Mouse (Mus musculus) cerebellum, postnatal 4 days (tissue): ENCODE results near the gene Lrp11.

Experiments
- DNase-seq, 2 experiments: peaks; one replicate each; pipeline ENCODE4 v3.0.0; 2022; ENCODE audit warnings: low spot score in 2 of 2, mixed read lengths in 1 of 2

Gene Lrp11

DNA sequence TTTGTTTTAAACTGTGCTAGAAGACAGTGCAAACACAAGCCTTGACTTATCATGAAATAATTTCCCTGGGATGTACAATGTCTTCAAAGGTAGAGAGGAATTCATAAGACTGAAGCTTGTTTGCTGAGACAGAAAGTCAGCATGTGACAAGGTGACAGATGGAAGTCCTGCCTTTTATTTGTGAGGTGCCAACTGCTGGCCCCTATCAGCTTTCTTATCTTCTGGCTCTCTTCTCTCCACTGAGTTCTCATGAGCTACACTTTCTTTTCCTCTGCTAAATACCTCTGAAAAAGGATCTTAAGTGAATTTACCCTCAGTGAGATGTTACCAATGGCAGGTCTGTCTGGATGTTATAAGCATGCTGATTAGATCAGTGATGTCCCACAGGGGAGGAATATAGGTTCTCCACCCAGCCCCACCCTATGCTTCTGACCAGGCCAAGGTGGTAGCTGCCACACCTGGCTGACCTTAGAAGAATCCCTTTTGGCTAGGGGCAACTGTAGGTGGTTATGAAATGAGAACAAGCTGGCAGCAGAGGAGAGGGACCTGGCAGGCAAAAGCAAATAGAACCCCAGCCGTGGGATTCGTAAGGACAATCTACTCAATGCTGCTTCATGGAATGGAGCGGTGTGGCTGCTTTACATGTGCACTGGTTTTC is 34.4 kb downstream of the Lrp11 start:
- DNase-seq, result no peak

DNA sequence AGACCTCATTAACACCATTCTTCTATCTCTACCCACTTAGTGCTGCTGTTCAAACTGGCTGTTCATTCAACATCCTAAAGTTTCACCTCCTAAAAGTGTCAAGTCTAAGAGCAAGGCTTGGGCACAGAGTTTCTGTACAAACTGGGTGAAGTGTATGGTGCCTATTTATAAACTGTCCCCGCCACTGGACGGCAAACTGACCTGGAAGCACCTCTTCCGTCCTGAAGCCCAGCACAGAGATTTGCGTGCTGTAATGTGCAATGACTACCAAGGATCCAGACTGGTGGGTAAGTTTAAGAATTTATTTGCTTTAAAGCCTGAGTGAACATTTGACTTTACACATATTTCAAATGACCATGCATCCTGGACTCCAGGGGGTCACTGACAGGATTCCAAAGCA is 39.5 kb downstream of the Lrp11 start:
- DNase-seq, result no peak

DNA sequence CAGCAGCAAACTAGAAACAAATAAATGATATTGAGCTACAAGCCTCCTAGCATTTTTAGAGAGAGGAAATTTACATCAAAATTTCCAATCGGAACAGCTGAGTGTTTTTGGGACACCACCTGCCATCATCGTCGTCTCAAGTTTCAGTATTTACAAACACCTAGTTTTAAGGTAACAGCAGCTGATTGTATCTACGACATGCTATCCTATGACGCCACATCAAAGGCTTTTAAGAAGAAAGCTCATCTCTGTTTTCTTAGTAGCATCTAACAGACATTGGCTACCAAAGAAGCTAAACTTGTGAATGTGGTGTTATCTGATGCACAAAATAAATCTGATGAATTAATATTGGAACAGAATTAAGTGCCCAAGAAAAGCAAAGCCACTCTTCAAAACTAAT is 40.7 kb downstream of the Lrp11 start:
- DNase-seq, result no peak

DNA sequence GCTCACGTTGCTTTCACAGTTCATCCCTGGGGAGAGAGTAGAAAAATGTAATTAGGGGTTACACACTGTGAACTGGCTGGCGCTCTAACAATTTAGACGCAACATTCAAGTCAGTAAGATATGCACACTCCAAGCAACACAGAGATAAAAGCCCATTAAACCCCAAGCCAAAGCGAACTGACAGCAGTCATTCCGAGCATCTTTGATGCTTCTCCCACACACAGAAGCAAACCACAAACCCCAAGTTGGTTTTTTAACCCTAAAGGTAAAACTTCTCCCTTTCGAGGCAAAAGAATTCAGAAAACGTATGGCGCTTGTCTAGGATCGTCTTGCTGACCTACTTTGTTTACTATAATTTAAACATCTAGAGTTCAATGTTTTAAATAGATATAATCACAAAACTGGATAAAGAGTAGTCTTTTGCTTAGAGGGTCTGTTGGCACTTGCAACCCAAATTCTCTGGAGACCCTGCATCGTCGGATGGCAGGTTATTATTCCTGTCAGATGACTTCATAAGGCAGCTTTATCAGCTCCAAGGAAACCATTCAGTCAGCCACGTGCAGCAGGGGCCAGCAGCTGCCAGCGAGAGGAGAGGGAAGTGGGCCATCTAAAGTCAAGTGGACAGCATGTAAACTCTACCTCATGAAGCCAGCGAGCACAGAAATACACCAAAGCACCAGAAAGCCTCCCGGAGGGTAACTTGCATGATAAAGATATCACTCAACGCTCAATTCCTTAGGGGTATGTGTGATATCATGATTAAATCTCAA is 41.5 kb downstream of the Lrp11 start:
- no peak for DNase-seq

DNA sequence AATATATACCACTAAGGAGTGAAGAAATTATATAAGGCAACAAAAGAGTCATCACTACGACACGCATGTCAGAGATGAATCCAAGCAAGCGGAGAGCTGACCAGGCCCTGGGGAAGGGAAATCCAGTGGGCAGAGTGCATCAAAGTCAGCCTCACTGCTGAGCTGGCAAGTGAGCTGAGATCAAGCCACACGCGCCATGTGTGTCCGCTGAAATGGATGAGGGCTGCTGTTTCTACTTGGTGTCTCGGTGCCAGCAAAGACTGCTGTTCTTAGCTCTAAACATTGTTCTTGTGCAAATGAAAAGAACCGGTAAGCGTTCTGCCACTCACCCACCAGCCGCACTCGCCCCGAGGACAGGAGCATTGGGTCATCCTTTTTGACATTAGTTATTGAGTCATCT is 50.8 kb downstream of the Lrp11 start:
- no peak for DNase-seq

DNA sequence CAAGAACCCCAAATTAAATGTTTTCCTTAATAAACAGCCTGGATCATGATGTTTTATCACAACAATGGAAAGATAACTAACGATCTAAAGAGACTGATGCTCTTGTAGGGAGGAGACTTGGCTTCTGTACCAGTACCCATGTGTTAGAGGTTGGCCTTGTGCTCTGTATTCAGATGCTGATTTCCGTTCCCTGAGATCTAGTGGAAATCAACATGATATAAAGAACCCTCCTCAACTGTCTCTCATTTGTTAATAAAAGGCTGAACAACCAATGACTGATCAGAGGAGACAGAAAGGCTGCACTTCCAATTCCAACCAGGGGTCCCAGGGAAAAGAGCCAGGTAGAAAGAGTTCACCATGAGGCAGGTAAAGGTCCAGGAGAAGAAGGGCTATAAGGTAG is 56.3 kb downstream of the Lrp11 start:
- DNase-seq, result no peak

DNA sequence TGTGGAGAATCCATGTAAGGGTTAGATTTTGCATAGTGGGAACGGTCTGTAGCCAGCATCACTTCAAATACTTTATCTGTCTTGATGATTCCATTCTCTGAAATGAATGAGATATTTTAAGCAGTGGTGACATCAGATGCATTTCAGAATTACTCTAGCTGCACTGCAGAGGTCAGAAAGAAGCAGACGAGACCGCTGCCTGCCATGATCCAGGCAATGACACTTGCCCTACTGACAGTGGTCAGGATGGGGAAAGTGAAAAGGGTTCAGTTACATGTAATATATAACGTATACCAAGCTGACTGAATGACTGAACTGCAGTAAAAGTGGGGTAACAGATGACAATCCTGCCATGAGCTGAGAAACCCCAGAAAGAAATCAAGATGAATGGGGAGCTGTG is 59.5 kb downstream of the Lrp11 start:
- DNase-seq, result no peak

DNA sequence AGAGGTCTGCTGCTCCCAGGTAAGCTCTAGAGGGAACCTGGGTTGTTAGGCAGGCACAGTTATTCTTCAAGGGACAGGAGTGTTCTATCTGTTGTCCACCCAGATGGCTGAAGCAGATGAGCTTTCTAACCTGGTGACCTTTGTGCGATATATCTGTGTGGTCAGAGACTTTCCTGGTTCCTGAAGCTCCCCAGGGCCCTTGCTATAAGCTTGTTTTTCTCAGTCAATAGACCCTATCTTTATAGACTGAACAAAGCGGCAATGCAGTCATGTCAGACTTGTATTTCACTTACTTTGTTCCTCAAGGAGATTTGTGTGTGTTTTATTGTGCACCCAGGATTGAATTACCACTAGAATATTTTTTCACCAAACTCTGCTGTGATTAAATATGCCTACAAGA is 61.5 kb downstream of the Lrp11 start:
- no peak for DNase-seq

DNA sequence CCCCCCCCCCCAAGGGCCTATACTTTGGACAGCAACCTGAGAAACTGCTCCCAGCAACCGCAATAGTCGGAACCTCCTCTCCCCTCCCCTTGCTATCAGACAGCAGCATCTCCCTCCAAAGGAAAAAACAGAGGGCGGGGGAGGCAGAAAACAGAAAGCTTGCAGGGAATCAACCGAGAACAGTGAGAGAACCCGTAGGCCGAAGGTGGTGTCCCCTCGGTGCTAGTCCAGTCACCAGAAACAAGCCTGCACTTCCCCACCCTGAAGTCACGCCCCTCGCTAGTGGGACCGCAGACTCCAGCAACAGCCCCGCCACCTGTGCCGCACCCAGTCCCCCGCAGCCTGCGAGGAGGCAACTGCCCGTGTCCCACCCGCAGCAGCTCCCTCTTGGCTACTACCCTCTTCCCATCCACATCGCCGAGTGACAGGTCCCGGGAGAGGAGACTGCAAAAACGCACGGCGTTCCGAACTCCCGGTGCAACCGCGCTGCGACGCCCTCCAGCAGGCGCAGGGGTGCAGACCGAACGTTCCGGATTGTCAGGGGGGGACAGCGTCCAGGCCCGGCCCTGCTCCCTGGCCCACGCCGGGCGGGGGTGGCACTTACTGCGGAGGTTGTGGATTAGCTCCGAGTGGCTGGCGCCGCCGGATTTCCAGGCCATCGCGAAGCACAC is 73.0 kb downstream of the Lrp11 start:
- DNase-seq, result peak in 1 of 2 experiments; percentile 50

DNA sequence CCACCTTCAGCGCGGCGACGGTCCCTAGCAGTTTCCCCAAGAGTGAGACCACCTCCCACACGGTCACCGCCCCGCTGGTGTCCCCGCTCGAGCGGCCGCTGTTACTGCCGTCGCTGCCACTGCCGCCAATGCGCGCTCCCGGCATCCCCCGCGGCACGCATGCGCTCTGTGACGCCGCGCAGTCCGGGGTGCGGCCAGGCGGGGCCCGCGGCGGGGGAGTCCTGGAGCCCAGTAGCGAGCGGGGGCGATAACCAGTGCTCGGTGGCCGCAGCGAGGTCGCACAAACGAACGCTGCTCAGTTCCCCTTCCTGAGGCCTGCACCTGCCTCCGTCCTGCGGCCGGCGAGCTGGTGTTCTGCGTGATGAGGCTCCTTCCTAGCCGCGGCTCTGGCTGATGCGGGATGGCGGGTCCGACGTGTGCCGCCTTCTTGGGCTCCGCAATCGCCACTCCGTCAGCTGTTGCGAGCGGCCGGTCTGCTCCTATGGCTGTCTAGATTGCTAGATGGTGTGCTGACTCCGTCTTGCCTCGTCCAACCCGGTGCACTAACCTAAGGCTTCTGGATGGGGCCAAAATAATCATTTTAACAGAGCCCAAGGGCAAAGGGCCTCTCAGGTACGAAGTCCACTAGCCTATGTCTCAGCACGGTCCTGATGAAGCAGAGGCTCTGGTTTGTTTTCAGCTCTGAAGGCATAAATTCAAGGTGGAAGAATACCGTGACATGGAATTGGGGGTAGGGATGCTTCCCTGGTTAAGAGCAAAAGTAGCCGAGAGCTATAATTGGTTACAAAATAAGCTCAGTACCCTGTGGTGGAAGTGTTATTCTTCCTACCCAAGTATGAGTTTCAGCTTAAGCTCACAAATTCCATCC is 73.8 kb downstream of the Lrp11 start:
- peak; percentile 85 to 92 for DNase-seq

DNA sequence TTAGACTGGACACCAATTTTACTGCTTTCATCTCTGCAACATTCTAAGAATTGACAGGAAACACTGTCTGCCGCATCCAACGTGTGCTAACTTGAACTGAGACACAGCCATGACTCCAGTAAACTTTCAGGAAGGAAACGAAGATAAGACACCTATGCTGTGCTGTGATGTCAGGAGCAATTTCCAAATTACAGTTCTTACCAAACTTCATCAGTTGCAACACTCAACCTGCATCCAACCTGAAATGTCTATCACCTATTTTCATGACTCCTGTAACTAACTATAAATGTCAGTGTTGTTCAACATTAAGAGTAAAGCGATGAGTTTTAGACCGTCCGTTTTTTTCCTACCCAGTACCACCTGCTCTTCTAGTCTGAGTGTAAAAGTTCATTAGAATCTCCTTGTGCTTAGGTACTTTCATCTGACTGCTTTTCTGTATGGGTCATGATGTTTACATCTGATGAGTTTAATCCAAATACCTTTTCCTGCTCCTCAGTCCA is 74.5 kb downstream of the Lrp11 start:
- no peak for DNase-seq

DNA sequence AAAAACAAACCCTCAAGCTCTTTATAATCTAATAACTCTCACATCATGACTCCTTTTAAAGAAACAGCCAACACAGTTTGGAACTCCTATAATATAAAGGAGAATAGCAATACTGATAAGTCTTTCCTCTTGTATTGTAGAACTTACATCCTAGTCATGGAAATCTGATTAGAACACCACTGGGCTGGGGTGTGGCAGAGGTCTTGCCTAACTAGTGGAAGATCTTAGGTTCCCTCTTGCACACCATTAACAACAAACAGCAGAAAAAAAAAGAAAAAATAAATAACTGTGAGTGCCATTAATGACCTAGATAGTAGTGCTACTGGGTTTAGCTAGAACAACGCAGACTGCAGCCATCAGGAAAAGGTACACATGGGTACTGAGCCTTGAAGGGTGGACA is 75.3 kb downstream of the Lrp11 start:
- DNase-seq, result no peak

DNA sequence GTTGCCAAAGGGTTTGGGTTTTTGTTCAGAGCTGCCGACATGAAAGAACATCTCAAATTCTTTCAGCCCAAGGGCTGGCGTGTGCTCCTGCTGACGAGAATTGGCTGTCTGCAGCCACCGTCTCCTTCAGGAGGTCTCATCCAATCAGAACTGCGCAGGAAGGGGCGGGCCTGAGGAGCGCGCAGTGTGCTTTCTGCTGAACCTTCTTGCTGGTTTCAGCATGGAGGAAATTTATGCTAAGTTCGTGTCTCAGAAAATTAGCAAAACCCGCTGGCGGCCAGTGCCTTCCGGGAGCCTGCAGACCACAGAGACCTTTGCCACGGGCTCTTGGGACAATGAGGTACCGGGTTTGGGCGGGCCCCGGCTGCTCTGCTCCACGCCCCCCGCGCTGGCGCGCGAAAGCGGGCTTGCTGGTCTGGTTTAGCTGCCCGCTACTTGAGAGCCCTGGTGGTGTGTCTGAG is 77.8 kb downstream of the Lrp11 start, which contains the start of gene Nup43:
Nup43 (plus strand) TSS at position 162 of the 461 bp plus-strand sequence.
- DNase-seq, result peak; percentile 73 to 89

DNA sequence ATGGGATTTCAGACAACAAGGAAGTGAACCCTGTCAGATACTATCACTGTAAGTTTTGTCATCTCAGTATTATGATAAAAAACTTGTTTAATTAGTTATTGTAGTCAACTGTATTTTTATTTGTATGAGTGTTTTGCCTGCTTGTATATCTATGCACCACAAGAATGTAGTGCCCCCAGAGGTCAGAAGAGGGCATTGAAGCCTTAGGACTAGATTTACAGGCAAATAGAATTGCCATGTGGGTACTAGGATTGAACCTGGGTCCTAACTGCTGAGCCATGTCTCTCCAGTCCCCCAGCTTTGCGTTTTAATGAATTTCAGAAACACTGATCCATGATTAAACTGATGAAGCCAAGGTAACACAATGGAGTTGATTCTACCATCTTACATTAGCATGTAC is 84.1 kb downstream of the Lrp11 start:
- DNase-seq, result no peak
